9 mouse cellular contexts compared by ENCODE assay signal in the genomic region with DNA sequence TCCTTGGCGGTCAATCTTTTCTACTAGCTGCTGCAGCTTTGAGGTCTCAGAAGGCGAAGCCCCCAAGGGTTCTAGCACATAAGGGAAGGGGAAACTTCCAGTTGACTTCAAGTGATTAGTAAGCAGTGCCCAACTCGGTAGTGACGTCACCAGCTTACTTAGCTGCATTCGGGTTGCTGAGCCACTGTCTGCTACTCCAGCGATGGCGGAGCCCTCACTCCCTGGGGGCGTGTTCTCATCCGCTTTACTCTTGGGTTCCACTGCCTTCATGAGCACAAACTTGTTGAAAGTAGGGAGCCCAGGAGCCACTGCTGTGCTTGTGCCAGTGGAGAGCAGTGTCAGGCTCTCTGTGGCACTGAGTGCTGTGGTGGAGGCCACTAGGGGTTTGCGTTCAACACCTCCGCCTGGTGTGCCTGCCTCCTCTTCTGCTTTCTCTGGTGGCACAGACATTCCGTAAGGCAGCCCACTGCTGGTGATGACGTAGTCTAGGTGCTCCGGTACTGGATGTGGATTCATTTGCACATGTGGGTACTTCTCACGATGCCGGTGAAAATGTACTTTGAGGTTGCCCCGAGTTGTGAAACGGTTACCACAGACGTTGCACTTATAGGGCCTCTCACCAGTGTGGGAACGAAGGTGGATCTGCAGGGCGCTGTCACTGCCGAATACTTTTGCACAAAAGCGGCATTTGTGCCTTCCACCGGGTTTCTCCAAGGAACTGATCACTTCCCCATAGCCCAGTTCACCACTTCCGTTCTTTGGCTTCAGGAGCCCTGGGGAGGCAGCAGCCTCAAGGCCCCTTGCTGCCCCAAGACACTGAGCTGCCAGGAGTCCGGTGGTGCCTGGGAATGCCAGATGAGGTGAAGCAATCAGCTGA. TPM values are rescaled to one million over a fixed set of nuclear protein-coding genes. Genes with fewer than 3 reads are reported as not detected.
DNase-seq lines count a peak whose midpoint lies in the region; ATAC-seq lines count a peak whose summit lies in the region.
"Had no signal": no experiment of that assay in that cellular context is flagged by ENCODE, and none has a peak within 500 bp of the region (broad histone marks: within the 10 kb centered on the region; RNA-seq: fewer than 3 reads in every experiment).

No protein-coding gene starts in this region.

- H3K27me3 ChIP-seq in kidney, embryonic 14.5 days (ENCODE audit: control insufficient read depth, insufficient read depth, low read length), result no peaks in the 10 kb centered on the region
- H3K27me3 ChIP-seq in hindbrain, embryonic 14.5 days (ENCODE audit: control insufficient read depth, insufficient read depth, low read length), result no peaks in the 10 kb centered on the region
- no peaks in the 10 kb centered on the region for H3K27me3 ChIP-seq in midbrain, embryonic 15.5 days (replicated peaks)

- H3K4me3 ChIP-seq in kidney, embryonic 14.5 days (ENCODE audit: low read length), result peak overlapping the region; percentile 68
- peak overlapping the region; percentile 58 for H3K4me3 ChIP-seq in hindbrain, embryonic 14.5 days (replicated peaks; ENCODE audit: low read length)
- H3K4me3 ChIP-seq in midbrain, embryonic 15.5 days, result peak overlapping the region; percentile 87

- no peak overlapping the region for H3K27ac ChIP-seq in kidney, embryonic 14.5 days (ENCODE audit: low read depth, low read length)
- no peak overlapping the region for H3K27ac ChIP-seq in hindbrain, embryonic 14.5 days
- H3K27ac ChIP-seq in midbrain, embryonic 15.5 days, result no peak overlapping the region

- DNase-seq in kidney, adult 18-20 months, result no peak
- DNase-seq in hindbrain, embryonic 14.5 days (ENCODE audit: low spot score), result no peak
- no peak for DNase-seq in ovary, postnatal 10 days (ENCODE audit: low spot score)
- no peak for DNase-seq in B cell, adult 2 months
- DNase-seq in thymus, adult 18-20 months, result no peak

- H3K36me3 ChIP-seq in kidney, embryonic 14.5 days (ENCODE audit: control insufficient read depth, insufficient read depth, low read length), result peaks cover 42% of the 10 kb centered on the region
- H3K36me3 ChIP-seq in hindbrain, embryonic 14.5 days (replicated peaks; ENCODE audit: control insufficient read depth, insufficient read depth), result peaks cover 51% of the 10 kb centered on the region
- H3K36me3 ChIP-seq in midbrain, embryonic 15.5 days (replicated peaks), result peaks cover 16% of the 10 kb centered on the region

- peaks cover 16% of the 10 kb centered on the region; the same call in 1 of the 2 replicates for H3K4me1 ChIP-seq in kidney, embryonic 14.5 days (ENCODE audit: control insufficient read depth, insufficient read depth, low read length)
- peaks cover 53% of the 10 kb centered on the region for H3K4me1 ChIP-seq in hindbrain, embryonic 14.5 days (replicated peaks; ENCODE audit: control insufficient read depth, insufficient read depth, low read length)
- H3K4me1 ChIP-seq in midbrain, embryonic 15.5 days, result peaks cover 57% of the 10 kb centered on the region

- H3K9me3 ChIP-seq in kidney, embryonic 14.5 days (ENCODE audit: control insufficient read depth, low read length), result peaks cover 10% of the 10 kb centered on the region
- no peaks in the 10 kb centered on the region for H3K9me3 ChIP-seq in hindbrain, embryonic 14.5 days (ENCODE audit: control insufficient read depth, low read length)
- H3K9me3 ChIP-seq in midbrain, embryonic 15.5 days, result no peaks in the 10 kb centered on the region

- H3K4me2 ChIP-seq in kidney, embryonic 14.5 days (replicated peaks; ENCODE audit: low read depth, low read length), result peak overlapping the region; percentile 93
- peak overlapping the region; percentile 91 for H3K4me2 ChIP-seq in hindbrain, embryonic 14.5 days (replicated peaks)
- peak overlapping the region; percentile 78 for H3K4me2 ChIP-seq in midbrain, embryonic 15.5 days

- WGBS in kidney, embryonic 14.5 days, result 87% methylated on average over 26 of the region's 26 CpGs
- WGBS in hindbrain, embryonic 14.5 days, result 82% methylated on average over 26 of the region's 26 CpGs
- 81% methylated on average over 26 of the region's 26 CpGs for WGBS in midbrain, embryonic 15.5 days

- no peak for ATAC-seq in kidney, embryonic 14.5 days (ENCODE audit: low FRiP score, low TSS enrichment)
- ATAC-seq in common myeloid progenitor, adult 5-6 weeks (replicated peaks; ENCODE audit: low read depth, poor library complexity, severe bottlenecking), result peak; percentile 46
- no peak for ATAC-seq in hindbrain, embryonic 14.5 days (ENCODE audit: low FRiP score)
- no peak for ATAC-seq in midbrain, embryonic 15.5 days (replicated peaks)

- no peak overlapping the region for H3K9ac ChIP-seq in kidney, embryonic 14.5 days (ENCODE audit: low read depth, low read length)
- H3K9ac ChIP-seq in hindbrain, embryonic 14.5 days, result peak overlapping the region; percentile 77; the same call in 1 of the 2 replicates
- H3K9ac ChIP-seq in midbrain, embryonic 15.5 days, result 0 out of 2 replicates have a peak overlapping the region, but pooled peaks have one; percentile 96

RNA-seq across cellular contexts. Expression of a gene that starts 9.2 kb away (rescaled TPM):
- 40.3 and 53.7 TPM in 2 replicates for polyA plus RNA-seq in kidney, embryonic 14.5 days (2014; fragmentation: Nextera tagmentation; extraction: Ambion mirVana)
- total RNA-seq in common myeloid progenitor, adult 5-6 weeks (2017), result 48.5 and 64.8 TPM in 2 replicates
- polyA plus RNA-seq in hindbrain, embryonic 14.5 days (2014; fragmentation: Nextera tagmentation; extraction: Ambion mirVana), result 37.1 and 37.8 TPM in 2 replicates
- polyA plus RNA-seq in midbrain, embryonic 15.5 days (2015; fragmentation: Nextera tagmentation; extraction: Ambion mirVana), result 50.2 and 54.7 TPM in 2 replicates

RNA-seq across cellular contexts. Expression of a gene that starts 14.4 kb away (rescaled TPM):
- polyA plus RNA-seq in kidney, embryonic 14.5 days (2014; fragmentation: Nextera tagmentation; extraction: Ambion mirVana), result 20.4 and 46.2 TPM in 2 replicates
- total RNA-seq in common myeloid progenitor, adult 5-6 weeks (2017), result 2.6 and 3.3 TPM in 2 replicates
- polyA plus RNA-seq in hindbrain, embryonic 14.5 days (2014; fragmentation: Nextera tagmentation; extraction: Ambion mirVana), result 47.5 and 50.0 TPM in 2 replicates
- polyA plus RNA-seq in midbrain, embryonic 15.5 days (2015; fragmentation: Nextera tagmentation; extraction: Ambion mirVana), result 48.8 and 49.7 TPM in 2 replicates

RNA-seq across cellular contexts. Expression of a gene that starts 34.8 kb away (rescaled TPM):
- 20.6 and 22.6 TPM in 2 replicates for polyA plus RNA-seq in kidney, embryonic 14.5 days (2014; fragmentation: Nextera tagmentation; extraction: Ambion mirVana)
- total RNA-seq in common myeloid progenitor, adult 5-6 weeks (2017), result 9.9 and 11.4 TPM in 2 replicates
- polyA plus RNA-seq in hindbrain, embryonic 14.5 days (2014; fragmentation: Nextera tagmentation; extraction: Ambion mirVana), result 58.2 and 60.4 TPM in 2 replicates
- polyA plus RNA-seq in midbrain, embryonic 15.5 days (2015; fragmentation: Nextera tagmentation; extraction: Ambion mirVana), result 64.0 and 67.6 TPM in 2 replicates

RNA-seq across cellular contexts. Expression of a gene that starts 35.2 kb away (rescaled TPM):
- polyA plus RNA-seq in kidney, embryonic 14.5 days (2014; fragmentation: Nextera tagmentation; extraction: Ambion mirVana), result 34.9 and 54.7 TPM in 2 replicates
- 42.2 and 42.7 TPM in 2 replicates for total RNA-seq in common myeloid progenitor, adult 5-6 weeks (2017)
- polyA plus RNA-seq in hindbrain, embryonic 14.5 days (2014; fragmentation: Nextera tagmentation; extraction: Ambion mirVana), result 55.7 and 56.6 TPM in 2 replicates
- polyA plus RNA-seq in midbrain, embryonic 15.5 days (2015; fragmentation: Nextera tagmentation; extraction: Ambion mirVana), result 56.0 and 61.0 TPM in 2 replicates

RNA-seq across cellular contexts. Expression of a gene that starts 42.0 kb away (rescaled TPM):
- not detected in 2 replicates for polyA plus RNA-seq in kidney, embryonic 14.5 days (2014; fragmentation: Nextera tagmentation; extraction: Ambion mirVana)
- not detected in 2 replicates for total RNA-seq in common myeloid progenitor, adult 5-6 weeks (2017)
- not detected in 2 replicates for polyA plus RNA-seq in hindbrain, embryonic 14.5 days (2014; fragmentation: Nextera tagmentation; extraction: Ambion mirVana)
- not detected in 2 replicates for polyA plus RNA-seq in midbrain, embryonic 15.5 days (2015; fragmentation: Nextera tagmentation; extraction: Ambion mirVana)
- polyA plus RNA-seq: large intestine, adult 2 months had no signal
